Mouse (Mus musculus) MN1 (cell line): ENCODE measurements at regions not wholly inside any gene's neighbourhood (a gene's known extent, or its start where the extent isn't known, plus 50 kb on each side); places are given as distances from the start of the nearest gene placed in this dataset.

Source experiments
- DNase-seq: peaks from one replicate; pipeline ENCODE4 v3.0.0-alpha.2; 2016; ENCODE audit warnings: low spot score

DNA sequence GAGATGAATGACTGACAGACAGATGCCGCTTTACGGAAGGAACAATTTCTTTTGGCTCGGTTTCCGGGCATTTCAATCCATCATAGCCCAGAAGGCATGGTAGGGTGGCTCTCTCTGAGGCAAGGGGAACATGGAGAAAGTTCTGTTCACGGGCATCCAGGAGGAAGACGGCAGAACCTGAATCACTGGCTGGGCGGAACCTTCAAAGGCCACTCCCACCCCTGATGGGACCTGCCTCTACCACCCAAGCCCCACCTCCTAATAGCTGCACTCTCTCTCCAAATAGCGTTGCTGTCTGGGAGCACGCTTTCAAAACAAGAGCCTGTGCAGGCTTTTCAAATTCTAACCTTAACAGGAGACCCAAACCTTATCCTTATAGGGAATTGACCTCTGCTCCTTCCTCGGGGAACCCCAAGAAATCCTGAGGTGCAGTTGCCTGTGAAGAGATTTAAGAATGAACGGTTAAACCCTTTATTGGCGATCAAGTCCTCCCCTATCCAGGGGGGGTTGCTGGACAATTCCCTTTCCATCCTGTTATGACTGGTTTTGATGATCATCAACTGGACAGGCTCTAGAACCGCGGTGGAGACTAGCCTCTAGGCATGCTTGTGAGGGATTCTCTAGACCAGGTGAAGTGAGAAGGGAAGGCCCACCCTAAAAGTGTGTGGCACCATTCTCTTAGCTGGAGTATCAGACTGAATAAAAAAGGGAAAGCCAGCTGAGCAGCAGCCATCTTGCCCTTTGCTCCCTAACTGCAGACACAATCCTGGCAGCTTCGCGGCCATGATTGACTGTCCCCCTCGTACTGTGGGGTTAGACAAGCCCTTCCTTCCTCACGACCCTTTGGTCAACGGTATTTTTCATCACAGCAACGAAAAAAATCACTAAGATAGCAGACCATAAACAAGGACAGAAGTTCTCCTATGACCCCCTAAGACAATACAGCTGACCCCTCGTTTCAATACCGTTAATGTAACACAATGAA, 184.5 kb upstream of the Dyrk2 start:
- DNase-seq: no peak

DNA sequence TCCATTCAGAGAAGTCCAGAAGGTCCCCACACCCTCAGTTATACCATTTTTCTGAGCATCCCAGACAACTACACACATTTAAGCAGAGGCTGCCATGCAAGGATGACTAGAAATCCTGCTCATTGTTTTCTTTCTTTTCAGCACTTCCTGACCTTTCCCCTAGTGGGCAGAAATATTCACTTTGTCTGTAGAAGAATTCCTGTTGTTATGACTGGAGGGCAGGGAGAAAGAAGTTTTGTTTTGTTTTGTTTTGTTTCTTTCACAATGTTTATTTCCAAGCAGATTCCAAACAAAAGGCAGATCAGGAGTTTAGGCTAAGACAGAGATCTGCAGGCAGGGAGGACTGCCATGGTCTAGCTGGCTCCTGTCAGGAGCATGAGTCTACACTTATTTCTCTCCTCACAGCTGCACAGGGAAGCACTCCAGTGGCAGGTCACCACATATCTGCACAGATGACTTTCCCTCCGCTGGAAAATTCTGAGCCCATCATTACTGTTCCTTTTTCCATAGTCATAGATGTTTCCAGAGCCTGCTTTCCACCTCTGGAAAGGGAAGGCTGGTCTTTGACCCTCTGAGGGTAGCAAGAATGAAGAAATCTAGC, 182.5 kb upstream of the Dyrk2 start:
- no peak for DNase-seq

DNA sequence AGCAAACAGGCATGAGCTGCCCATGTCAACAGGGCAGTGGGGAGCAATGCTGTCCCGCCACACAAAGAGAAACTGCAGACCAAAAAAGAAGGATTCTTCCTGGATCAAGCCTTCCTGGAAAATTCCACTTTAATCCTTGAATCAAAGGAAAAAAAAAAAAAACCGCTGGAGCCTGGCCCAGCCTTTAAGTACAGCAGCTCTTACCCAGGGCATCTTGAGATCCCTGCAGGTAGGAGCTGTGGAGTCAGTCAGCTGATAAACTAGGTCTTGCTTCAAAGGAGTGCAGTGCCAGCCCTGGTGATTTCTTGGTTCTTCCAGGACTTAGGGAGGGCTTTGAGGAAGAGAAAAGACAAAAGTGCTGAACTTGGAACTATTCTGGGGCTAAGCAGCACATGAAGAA, 181.6 kb upstream of the Dyrk2 start:
- DNase-seq: no peak

DNA sequence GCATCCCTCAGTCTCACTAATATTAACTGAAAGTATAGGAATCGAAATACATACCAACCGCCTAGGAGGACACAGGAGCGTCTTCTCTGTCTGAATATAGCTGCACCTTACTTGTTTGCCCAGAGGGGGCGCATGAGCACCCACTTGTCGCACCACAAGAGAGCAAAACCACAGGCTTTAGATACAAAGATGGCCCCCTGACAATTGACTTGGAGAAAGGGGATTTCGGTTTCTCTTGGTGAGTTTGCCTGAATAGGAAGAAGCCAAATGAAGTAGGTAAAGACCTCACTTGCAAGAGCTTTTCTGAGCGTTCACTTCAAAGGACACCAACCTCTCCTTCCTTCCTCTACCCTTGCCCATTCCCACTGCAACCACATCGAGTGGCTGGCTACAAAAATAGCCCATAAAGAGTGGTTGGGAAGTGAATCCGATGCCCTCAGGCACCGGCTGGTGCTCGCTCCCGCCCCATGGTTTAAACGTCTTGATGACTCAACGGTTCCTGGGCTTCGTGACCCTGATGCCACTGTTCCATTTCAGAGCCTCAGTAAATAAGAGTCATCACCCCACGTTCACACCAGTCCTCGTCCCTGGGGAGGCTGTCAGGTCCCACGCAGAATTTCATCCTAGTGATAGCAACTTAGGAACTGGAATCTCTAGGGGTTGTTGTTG, 180.1 kb upstream of the Dyrk2 start:
- DNase-seq: no peak

DNA sequence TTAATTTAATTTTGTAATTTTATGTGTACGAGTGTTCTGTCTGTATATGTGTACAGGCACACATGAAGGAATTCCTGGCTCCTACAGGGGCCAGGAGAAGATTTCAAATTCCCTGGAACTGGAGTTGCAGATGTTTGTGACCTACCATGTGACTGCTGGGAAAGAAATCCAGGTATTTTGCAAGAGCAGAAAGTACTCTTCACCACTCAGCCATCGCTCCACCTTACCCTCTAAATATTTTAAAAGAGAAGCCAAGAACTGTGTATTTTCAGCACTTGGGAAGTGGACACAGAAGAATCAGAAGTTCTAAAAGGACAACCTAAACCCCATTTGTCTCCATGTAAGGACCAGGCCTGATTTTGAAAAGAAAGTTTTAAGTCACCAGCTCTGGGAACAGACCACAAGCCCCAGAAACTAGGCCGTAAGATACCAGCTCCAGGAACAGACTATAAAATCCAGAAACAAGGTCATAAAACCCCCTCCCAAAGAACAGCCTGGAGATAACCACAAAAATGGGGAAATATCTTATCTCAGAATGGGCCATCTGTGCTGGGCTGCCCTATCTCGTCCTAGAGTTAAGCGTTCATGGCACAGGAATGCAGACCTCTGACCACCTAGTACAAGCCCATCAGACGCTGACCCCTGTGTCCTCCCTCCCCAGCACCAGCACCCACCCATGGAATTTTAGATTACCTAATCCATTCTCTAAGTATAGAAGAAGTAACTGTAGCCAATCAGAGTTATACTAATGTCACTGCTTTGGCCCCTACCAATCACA, 178.8 kb upstream of the Dyrk2 start:
- DNase-seq: no peak

DNA sequence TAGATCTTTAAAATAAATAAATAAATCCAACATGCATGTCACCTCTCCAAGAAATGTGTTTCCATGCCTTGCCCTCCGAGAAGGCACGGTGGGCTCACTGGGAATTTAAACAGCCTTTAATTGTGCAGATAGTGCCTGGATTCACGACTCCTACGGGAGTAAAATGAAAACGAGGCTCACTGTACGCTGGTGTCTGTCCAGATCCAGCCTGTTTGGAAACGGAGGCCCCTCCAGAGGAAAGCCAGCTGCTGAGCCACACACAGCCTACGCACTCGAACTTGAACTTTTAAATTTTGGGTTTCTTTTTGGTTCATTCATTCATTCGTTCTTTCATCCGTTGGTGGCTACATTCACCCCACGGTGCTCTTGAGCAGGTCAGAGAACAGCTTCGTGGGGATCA, 175.1 kb upstream of the Dyrk2 start:
- no peak for DNase-seq

DNA sequence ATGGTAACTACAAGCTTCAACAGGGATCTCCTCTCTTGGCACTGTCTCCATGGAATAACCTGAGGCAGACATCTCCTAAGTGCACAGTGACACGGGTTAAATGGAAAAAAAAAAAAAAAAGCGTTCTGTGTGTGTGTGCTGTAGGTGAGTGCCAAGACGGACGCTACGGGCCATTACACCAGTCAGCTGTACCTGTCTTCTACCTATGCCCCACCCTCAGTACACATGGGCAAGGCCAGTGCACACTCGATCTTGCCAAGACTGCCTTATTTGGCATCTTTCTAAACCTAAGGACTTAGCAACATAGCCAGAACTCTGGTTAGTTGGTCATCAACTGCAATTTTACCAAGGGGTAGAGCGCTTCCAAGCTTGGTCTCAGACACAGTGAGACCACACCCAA, 173.1 kb upstream of the Dyrk2 start:
- no peak for DNase-seq

DNA sequence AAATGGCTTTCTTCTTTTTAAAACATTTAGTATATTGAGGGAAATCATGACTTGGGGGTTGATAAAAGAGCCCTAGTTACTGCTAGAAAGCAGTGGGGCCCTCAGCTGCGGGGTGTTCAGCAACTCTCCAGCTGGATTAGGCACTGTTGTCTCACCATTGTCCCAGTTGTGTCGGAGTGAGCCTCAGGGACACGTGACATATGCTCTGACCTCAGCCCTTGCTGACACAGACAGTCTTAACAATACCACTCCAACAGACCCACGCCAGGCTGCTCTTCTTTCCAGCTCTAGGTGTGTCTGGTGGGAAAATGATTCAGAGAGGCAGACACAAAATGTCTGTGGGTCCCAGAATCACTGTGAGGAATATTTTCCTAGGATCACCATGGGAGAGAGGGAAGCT, 170.2 kb upstream of the Dyrk2 start:
- no peak for DNase-seq

DNA sequence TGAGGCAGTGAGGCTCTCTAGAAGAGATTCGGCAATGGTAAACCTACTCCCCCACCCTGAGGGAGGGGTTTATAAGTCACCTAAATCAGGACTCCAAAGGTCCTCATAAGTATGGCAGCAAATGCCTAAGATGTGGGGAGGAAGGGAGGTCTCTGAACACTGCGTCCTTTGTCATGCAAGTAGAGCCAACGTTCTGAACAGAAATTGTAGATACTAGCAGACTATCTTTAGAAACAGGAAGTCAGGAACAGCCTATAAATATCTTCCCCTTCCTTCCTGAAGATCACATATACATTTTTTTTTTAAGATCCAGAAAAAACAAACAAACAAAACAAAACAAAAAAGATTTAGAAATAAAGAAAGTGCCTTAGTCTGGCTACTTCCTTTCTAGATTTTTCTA, 169.7 kb upstream of the Dyrk2 start:
- DNase-seq: no peak

DNA sequence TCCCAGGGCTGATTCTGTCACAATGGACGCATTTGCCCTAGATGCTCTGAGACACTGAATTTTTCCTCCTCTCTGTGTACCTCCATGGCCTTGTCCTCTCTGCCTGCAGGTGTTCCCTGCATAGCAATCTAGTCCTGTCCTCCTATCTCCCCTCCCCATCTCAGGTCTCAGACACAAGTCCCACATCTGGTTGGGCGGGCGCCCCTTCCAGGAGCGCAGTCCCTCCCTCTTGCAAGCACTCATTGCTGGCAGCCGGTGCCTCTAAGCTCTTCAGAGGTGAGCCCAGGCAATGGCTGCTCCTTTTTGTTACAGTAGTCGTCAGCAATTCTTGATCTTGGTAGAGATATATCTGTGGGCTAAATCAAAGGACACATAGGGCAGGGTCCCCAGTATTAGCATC, 169.0 kb upstream of the Dyrk2 start:
- no peak for DNase-seq

DNA sequence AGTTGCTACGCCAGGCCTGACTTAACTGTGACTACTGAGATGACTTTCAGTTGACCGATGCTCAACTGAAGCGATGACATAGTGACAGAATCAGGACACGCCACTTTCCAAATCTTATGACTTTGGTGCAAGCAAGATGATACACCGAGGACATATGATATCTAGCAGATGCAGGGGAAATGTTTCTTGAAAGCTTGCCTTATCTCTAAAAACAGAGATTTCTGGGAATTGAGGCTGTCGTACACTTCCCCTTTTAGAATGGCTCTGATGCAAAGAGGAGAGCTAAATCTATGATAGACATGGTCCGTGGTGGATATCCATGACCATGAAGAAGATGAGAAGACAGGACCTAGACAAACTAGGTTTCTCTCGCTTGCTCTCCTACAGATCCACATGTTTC, 167.8 kb upstream of the Dyrk2 start:
- DNase-seq: no peak

DNA sequence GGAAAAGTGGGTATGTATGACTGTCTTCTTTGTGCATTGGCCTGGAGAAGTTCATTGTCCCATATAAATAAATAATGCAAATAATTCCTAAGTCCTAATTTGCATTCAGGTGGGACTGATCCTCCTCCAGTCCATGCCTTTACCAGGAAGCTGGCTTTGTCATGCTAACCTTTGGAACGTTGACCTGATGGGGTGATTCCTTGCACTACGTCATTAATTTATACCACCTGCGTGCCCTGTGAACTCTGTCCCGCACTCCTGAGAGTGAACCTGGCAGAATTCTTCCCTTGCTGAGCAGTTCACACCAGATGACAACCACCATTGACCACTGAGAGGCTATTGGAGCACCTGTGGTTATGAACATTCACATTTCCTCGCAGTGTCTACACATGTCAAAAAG, 165.9 kb upstream of the Dyrk2 start:
- no peak for DNase-seq

DNA sequence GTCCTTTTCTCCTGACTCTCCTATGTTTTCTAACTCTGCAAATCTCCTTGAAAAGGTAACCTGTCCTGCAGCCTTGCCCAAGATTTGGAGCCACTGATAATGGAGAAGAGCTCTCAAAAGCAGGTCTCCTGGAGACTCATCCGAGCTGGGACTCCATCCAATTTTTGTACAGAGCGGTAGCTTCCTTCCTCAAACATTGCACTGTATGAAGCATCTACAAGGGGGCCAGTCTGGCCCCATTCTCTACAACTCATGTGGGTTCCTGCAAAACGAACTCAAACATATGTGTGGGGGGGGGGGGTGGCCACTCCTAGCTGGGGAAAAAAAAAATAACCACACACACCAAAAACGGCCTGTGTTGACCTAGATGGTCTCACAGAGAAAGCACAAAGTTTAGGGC, 164.4 kb upstream of the Dyrk2 start:
- no peak for DNase-seq

DNA sequence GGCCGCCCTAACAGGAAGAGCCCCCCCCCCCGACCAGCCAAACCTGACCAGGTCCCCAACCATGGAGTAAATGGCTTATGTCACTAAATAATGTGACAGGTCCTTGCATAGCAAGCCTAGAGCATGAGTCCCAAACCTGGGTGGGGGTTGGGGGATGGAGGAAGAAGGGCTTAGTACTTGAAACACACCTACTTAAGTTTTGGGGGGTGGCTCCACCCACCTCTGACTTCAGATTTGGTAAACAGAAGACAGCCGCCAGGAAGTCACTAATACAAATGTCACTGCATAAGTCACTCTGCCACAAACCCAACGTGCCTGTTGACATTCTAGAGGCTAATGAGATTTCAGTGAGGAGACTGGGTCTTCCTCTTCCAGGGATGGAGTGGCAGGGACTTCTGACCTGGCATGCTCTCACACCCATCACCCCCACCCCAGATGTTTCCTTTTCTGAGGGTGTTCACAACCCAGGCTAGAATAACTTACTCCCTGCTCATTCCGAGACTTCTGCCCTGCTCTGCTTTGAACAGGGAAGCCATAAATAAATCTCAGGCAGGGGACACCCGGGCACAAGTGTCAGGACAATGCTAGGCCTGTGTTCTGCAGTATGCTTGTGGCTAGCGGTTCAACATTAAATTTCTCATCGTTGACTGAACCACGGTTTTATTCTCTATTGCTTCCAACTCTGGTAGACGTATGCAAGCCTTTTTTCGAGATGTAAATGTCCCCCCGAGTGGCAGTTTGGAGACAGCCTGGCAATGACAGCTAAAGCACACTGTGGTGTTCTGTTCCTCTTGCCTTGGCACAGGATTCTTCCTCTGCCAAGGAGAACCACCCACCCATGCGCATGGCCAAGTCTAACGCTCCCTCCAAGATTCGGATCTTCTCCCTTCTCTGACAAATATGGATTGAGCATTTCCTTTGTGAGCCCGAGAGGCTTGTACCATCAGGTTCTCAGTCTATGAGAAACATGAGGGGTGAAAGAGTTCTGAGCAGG, 161.6 kb upstream of the Dyrk2 start:
- DNase-seq: no peak

DNA sequence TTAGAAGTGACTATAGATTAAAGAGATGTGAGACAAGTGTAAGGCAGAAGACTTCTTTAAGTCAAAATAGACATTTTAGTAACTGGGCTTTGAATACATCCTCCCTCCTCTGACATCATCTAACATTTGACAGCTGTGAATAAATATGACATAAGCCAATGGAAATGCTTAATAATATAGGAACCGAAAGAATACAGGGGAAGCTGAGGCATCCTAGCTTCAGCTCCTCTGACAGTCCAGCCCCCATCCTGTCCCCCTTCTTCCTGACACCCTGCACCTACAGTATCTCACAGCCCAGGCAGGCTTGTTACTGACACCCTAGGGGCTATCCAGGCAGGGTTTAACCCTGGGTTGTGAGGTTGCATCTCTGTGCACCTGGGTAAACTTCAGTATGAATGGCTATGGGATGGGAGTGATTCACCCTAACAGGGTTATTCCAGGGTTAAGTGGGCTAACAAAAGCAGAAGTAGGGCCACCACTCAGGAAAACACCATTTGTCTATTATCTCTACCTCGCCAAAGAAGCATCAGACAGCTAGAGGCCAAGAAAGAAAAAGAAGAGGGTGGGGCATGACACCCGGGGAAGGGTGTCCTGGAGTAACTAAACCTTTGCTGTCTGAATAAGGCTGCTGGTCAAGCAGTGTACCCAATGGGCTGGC, 158.6 kb upstream of the Dyrk2 start:
- DNase-seq: no peak

DNA sequence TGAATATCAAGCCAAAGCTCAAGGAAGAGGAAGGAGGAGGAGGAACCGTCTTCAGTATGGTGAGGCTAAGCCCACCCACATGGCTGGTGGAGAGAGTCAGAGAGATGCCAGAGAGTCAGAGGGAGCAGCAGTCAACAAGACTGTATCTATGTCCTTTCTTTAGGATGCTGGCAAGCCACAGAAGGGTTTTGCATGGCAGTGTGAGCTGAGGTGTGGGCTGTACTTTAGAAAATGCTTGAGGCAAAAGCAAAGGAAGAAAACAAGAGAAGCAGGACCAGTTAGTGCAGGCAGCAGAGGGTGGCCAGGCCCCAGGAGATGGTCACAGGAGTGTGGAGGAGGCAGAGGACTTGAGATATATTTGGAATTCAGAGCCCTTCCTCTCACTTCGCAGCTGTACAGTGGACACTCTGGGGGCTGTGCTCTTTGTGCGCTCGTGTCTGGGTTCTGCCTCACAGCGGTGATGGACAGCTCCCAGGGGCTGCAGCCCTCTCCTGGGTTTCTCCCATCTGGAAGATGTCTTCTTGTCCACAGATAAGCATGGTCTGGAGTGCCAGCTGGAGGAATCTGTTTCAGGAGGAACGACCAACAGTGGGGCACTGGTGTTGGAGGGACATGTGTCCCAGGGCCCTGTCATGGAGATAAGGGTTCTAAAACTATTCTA, 157.4 kb upstream of the Dyrk2 start:
- DNase-seq: no peak

DNA sequence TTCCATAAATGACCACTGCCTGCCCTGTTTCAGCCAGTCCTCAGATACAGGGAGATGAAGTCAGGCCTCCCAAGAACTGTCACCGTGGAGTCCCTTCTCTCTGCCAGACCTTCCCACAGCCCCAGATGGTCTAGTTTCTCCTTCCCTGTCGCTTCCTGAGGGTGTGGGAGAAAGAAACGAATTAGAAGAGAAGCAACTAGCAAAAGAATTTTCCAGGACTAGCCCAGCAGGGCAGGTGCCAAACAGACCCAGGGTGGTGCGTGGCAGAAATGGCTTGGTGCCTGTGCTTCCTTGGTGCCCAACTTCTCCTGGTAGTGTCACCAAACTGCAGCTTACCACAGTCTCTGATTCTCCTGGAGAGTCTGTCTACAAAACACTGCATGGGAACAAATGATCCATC, 156.3 kb upstream of the Dyrk2 start:
- DNase-seq: no peak

DNA sequence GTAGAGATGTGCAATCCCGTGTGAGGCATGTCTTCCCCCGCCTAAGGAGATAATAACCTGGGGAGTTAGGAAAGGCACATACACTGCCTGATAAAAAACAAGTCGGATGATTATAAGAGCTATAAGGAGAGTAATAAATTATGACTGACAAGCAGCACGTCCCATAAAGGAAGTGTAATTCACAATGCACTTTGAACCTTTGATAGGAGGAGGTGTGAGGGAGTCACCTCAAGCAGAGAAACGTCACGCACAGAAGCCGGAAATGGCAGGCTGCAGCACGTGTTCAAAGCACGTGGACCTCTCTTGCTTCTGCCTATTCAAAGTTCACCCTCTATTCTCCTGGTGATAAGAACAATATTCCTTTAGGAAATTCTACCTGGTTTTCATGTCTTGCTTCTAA, 154.4 kb upstream of the Dyrk2 start:
- no peak for DNase-seq

DNA sequence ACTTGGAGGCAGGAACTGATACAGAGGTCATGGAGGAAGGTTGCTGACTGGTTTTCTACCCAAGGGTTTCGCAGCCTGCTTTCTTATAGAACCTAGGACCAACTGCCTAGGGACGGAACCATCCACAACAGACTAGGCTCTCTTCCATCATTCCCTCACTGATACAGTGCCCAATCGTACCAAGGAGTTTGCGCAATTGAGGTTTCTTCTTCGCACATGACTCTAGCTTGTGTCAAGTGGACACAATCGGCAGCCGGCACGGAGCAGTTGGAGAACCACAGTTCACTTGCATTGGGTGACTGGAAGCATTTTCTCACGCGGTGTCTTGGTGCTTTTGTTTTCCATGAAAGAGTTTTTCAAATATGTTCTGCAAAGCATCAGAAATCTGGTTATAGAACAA, 149.1 kb upstream of the Dyrk2 start:
- DNase-seq: no peak

DNA sequence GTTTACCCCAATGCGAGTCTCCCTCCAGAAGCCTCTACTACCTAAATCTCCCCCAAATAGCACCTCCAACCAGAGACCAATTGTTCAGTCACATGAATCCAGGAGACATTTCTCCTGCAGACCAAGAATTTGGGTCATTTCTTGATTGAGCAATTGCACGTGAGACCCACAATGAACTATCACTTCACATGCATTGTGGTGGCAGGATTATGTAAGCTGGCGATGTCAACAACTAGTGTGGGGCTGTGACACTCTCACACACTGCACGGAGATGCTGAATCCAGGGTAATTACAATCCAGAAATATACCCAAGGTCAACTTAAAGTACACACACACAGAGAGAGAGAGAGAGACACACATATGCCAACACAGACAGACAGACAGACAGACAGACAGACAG, 148.5 kb upstream of the Dyrk2 start:
- DNase-seq: no peak
